Mouse (Mus musculus) gastrocnemius, postnatal 4 days (tissue): ENCODE measurements at regions not wholly inside any gene's neighbourhood (a gene's known extent, or its start where the extent isn't known, plus 50 kb on each side); places are given as distances from the start of the nearest gene placed in this dataset. TPM values are rescaled to one million over a fixed set of nuclear protein-coding genes. Genes with fewer than 3 reads are reported as not detected.

Experiments
- DNase-seq, 2 experiments: peaks; one replicate each; pipeline ENCODE4 v3.0.0; 2021 to 2022; ENCODE audit warnings: low spot score in 2 of 2, mixed read lengths in 2 of 2
- microRNA-seq: library from miRNA; unstranded; fragments of <30 nt; microRNA quantifications from one replicate; pipeline ENCODE4 v1.2.0, GENCODE M21; 2021

DNA sequence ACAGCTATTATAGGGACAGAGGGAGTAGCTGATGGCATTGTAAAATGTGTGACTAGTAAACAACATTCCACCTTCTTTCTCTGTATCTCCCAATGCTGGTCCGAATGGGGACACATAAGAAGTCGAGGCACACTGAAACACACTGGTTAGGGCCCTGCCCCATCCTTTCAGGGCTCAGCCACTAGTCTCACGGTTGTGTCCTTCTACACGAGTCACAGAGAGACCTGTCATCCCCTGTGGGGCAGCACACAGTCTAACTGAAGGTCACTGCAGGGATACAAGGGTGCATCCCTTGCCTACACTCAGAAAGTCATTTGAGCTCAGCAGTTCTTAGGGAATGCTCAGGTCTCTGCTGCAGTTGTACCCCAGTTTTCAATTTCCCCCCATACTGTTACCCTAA lies 93.6 kb upstream of the Klf7 start:
- DNase-seq, result no peak

DNA sequence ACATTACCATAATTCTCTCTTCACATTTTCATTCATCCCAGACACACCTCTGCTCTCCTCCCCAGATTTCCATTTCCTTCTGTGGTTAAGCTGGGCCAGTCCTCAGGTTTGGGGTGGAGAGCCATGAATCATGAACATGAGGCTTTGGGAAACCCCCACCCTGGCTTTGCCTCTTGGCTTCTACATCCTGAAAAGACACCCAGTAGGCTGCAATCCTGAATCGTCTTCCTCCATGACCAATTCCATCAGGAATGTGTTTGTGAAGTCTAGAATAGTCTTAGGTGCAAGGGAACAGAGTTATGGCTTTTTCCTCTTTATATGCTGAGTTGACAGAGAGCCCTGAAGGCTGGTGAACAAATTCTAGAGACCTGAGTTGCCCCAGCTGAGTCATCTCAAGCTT lies 87.0 kb upstream of the Klf7 start:
- DNase-seq, result no peak

DNA sequence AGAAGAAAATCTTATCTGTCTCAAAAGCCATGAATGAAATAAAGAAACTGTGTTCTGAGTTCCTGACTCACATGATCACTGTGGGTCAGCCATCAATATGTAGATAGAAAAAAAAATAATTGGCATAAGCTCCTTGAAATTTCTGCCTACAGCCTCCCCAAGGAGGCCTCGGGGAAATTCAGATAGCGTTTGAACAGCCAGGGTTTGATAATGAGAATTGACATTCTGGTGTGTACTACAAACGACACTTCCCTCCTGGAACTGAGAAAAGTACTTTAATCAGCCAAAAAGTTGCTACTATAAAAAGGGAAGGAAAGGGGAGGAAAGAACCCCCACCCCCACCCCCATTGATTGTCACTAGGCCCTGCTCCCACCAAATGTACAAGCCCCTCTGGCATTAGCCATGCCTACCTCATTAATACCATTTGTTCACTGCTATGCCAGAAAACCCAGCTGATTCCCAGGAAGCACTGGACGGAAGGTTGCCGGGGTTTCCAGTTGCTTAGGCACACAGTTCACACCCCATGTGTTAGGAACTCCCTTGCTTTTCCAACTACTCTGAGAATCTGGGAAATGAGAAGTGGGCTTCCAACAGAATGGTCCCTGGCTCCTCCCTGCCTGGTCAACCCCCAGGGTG lies 78.4 kb upstream of the Klf7 start:
- no peak for DNase-seq

DNA sequence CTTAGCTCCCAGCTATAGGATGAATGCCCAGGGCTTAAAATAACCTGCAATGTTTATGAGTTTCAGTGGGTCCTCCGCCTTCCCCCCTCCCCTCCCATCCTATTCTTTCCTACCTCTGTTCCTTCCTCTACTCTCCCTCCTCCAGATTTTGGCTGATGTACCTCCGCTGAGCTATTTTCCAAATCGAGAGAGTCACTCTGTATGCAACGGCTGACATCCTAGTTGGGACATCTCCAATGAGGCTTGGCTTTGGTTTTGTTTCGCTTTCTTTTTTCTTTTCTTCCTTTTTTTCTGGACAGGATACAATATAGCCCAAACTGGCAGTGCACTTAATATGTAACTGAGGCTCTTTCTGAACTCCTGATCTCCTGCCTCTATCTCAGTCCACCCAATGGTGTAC lies 76.7 kb upstream of the Klf7 start:
- no peak for DNase-seq

DNA sequence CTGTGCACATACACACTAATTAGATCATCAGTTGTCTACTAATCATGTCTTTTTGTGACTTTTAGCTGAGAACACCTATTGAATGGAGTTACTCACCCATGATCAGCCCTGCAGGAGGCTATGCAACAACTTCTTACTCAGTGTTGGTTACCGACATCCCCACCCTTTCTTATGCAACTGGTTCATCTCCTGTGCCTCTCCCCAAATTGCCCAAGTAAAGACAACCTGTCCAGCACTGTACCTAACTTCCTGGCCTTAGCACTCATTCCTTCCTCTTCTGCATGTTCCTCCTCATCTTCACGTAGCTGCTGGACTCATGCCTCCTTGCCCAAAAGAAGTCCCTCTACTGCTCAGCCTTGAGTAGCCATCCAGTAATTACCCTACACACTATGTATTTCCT lies 76.2 kb upstream of the Klf7 start:
- no peak for DNase-seq

DNA sequence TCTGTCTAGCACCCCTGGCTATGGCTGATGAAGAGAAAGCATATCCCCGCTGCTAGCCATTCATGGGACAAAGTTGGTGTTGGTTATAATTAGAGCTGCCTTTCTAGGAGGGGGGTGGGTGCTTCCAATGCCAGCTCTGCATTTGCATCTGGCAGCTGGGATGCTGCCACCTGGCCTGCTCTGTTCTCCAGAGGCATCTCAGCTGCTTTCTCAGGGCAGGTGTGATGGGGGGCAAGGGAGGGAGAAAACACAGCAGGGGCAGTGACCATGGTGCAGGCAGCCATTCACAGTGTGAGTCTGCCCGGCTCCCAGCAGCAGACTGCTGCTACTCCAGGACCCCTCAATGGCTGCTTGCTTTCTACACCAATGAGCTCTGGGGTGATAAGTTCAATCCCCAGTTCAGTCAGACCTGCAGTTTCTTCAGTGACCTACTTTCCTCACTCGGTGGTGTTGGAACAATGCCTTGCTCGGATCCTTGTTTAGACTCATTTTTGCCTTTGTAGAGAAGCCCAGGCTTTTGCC lies 73.9 kb upstream of the Klf7 start:
- peak in 1 of 2 experiments; percentile 21 for DNase-seq

DNA sequence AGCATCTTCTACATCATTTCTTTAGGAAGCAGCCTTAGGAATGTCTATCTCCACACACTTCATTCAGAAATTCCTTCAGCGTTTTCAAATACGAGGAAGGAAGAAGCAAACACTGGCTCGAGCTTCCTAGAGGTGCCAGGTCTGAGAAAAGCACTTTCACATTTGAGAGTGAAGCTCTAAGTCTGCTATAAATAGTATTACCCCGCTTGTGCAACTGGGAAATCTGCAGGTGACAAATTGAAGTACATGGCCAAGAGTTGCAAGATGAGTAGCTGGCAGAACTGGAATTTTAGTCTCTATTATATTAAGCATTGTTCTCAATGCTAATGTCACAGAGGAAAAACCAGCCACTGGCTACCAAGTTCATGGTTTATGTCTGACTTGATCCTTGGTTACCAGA lies 73.2 kb upstream of the Klf7 start:
- DNase-seq, result no peak

DNA sequence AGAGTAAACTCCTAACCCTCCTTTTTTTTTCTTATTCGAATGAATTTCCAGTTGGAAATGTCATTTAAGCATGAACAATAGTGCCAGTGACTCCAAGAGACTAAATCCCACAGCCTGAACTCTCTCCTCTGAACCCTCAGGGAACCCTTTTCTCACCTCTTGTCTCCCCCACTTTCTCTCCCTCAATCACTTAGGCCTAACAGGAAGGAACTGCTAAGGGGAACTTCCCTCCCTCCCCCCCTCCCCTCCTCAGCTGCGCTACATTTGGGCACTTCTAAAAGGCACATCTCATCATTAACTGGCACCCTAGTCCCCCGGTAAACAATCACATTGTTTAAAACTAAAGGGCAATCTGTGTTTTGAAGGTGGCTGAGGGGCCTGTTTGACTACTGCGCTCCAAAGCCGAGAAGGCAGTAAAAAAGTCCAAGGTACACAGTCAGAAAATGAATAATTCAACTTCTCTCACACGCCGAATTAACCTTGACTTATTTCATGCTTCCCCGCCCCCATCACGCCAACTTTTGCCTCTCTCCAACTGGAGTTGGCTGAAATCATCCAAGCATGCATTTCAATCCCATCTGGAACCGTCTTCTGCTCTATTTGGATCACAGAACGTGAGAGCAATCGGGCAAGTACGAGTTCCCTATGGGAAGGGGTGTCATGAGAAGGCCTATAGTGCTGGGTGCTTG lies 71.2 kb upstream of the Klf7 start:
- DNase-seq, result no peak

DNA sequence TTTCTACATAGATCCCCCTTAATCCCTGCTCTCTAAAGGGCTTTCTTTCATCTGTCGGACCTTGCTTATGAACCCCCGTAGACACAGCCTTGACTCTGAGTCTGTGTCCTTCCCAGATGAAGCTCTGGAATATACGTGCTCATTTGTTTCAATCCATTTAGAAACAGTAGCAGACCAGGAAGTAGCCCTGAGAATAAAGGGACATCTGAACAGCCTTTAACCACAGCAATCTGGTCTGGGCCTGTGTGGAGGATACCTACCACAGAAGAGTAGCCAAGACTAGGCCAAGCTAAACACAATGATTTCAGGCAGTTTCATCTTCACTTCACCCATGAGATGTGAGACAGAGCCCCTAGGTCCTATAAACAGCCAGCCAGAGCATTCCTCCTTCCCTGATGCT lies 70.7 kb upstream of the Klf7 start:
- no peak for DNase-seq

DNA sequence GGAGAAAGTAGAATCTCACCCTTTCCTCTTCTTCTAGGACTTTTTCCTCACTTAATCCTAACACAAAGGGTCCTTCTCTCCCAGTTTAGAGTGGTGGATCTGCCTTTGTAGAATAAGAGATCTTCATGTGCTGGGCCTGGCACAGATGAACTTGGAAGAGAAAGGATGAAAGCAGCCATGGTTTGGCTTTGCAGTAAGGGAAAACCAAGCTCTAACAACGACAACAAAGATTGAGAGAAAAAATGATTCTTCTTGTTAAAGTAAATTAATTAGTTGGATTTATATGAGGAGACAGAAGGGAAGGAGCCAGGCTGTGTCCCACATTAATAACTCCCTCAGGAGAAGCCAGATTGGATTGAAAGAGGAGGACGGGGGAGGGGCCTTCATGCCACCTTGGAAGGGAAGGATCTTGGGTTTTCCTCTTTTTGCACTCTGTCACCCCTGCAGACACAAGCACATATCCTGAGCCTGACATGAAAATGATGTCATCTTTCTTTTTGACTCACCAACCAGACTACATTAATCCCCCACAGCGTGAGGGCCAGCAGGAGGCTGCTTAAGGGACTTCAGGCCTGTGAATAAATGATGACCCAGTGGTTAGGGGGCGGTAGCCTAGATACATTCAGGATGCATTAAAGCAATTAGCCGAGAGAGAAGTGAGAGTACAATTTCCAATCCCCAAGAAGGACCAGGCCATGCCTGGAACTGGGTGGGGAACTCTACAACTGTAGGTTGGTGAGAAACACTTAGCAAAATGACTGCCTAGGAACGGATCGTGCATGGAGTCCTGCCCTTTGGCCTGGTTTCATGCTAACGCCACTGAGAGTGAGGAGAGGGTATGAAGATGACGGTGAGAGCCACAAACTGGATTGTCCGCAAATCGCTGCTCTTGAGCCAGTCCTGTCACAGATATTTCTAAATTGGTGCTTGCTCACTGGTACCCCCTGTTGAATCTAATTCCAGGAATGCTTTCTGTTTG lies 69.4 kb upstream of the Klf7 start:
- DNase-seq, result no peak

DNA sequence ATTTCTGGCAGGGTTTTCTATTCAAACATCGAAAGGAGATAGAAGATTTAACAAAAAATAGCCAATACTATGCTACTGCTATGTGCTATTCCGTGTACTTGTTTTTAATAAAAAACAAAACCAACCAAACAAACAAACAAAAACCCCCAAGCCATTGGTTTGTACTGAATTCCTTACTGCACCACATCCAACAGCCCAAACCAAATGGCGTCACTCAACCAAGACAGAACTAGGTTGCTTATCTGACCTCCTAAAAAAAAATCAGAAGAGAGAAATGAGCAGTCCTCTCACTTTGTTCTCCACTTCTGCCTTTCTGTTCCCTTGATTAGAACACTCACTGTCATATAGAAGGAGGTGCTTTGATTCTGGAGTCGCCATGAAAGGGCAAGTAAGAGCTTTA lies 68.6 kb upstream of the Klf7 start:
- DNase-seq, result no peak

DNA sequence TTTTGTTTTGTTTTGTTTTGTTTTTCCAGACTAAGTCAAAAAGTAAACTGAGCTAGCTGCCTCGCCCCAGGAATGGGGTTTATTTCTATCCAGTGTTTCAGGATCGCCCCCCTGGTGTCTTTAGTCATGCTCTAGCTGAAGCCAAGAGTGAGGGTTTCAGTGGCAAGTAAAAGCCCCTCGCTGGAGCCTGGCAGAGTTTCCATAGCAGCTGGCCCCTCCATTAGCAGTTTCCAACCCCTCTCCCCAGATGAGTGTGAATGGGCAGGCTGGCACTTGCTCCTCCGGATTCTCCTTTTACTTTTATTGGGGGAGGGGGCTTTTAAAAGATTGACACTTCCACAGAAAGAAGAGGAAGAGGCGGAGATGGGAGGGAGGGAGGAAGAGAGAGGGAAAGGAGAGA lies 68.0 kb upstream of the Klf7 start:
- DNase-seq, result no peak

DNA sequence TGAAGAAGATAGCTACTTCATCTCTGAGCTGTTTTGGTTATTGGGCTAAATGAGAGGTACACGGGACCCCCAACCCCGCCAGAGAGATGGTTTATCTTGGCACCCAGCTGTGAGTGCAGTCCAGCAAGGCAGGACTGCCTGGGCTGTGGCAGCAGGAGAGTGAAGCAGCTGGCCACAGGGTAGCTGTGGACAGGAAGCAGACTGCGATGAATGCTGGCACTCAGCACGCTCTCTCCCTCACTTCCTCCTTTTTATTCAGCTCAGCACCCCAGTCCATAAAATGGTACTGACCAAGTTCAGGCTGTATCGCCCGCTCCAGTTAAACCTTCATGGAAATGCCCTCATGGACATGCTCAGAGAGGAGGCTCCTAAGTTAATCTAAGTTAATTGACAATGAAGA lies 67.4 kb upstream of the Klf7 start:
- DNase-seq, result no peak

DNA sequence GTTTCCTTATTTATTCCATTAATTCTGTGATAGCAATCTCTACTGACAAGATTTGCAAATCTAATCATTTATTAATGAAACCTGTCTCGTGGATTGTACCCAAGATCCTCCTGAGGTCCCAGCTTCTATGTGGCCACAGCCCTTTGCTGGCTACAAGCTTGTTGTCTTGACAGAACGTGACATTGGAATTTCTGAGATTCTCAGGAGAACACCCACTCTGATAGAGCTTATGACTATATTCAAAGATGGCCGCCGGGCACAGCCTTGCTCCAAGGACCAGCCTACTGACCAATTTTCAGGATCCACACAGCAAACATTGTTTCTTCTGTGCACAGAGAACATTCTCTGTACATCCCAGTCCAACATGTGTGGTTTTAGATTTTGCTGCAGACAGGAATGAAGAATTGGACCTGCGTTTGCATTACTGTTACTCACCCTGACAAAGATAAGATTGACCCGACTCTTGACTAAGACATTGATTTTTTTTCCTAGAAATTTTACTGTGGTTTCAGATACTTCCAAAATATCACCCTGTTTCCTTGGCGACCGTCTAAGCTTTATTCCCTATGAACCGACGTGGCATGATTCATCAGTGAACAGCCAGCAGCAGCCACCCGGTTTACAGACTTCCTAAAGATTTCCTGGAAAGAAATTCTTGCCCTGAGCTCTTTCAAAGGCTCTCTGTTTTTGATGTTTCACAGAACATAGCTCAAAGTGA lies 65.9 kb upstream of the Klf7 start:
- no peak for DNase-seq

DNA sequence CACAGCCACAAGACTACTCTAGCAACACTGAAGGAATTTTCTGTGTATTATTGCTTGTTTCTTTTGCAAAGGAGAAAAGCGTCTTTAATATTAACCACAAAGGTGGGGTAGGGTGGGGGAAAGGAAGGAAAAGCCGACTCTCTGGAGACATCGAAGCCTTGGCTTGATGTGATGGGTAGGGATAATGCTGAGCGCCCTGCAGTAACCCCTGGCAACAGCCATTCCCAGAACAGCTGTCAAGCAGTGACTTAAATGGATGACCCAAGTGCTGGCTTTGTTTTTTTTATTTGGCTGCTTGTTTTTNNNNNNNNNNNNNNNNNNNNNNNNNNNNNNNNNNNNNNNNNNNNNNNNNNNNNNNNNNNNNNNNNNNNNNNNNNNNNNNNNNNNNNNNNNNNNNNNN lies 51.6 kb upstream of the Klf7 start:
- no peak for DNase-seq

DNA sequence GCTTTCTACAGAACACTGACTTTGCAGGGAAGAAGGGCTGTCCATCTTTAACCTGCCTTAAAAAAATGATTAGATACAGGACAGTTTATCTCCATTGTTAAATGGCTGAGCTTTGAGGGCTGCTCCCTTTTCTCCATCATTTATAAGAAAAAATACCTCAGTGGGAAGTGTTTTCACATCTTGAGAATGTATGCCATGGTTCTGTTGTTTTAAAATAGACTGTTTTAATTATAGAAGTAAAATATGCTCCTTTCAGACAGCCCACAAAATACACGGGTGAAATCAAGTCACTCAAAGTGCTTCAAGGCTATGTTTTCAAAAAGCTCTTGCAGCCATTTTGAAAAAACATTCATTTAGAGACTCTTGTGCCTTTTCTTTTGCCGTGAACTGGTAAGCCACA lies 50.0 kb upstream of the Klf7 start:
- DNase-seq, result no peak

Small RNAs in the stretch of these regions (microRNA-seq; reads per million reads assigned to microRNA genes)
- gene Gm25748, result not detected
